Mouse (Mus musculus): ENCODE results near the gene Epn2. TPM values are rescaled to one million over a fixed set of nuclear protein-coding genes. Genes with fewer than 3 reads are reported as not detected.
A peak's percentile ranks its signal among the peaks of the same experiment; 100 is the strongest.

Epn2 gene
- total and polyA plus RNA-seq, 2 experiments from 2014 or later = 68.9 to 77.3 TPM

DNA sequence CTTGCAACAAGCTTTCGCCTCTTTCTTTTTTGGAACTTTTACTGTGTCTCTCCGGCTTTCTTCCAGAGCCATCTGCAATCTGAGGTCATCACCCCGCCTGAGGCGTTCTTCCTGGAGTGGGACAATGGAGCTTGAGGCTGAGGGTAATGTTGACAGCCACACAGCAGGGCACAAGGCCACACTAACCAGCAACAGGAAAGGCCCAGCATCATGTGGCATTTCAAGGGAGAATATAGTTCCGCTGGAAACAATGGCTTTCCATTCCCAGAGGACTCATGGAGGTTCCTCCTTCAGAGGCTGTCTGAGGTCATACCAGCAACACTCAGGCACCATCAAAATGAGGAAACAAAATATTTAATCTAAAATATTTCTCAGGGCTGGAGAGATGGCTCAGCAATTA is 45.9 kb downstream of the Epn2 start:
- H3K4me2 ChIP-seq (ENCODE audit: low read depth) = no peak overlapping the region
- ATAC-seq (no peak), DNase-seq (no peak)
- no peaks in the 10 kb centered on the region for H3K4me1 ChIP-seq (ENCODE audit: insufficient read depth)
- no peak overlapping the region for H3K4me3 ChIP-seq (ENCODE audit: low read depth, low read length)
- TF ChIP-seq CTCF (IDR thresholded peaks at IDR 0.05; ENCODE audit: low read depth) = no peak
- H3K36me3 ChIP-seq (ENCODE audit: insufficient read depth) = no peaks in the 10 kb centered on the region; the same call in 1 of the 2 replicates
- H3K27me3 ChIP-seq (ENCODE audit: insufficient read depth, low read length) = no peaks in the 10 kb centered on the region
- WGBS = 83% methylated on average over 5 of the region's 5 CpGs
- no peaks in the 10 kb centered on the region for H3K9me3 ChIP-seq (ENCODE audit: low read length)
- no peak overlapping the region for H3K27ac ChIP-seq (ENCODE audit: low read depth, low read length)
- H3K9ac ChIP-seq = no peak overlapping the region

DNA sequence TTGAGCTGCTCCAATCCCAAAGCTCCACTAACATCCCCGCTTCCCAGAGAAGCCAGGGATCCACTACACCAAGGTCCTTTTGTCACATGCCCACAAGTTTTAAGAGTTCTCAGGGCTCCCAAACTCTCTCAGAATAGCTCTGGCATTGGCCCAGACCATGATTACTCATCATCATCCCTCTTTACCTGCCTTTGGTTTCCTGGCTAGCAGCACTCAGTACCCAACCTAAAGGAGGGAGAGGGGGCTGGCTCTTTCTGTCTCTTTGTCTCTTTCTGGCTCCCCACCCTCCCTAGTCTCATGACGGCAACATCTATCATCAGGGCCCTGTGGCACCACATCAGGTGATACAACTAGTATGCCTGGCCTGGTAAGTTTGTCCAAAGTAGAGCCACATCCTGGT is 46.7 kb downstream of the Epn2 start:
- no peak overlapping the region for H3K9ac ChIP-seq
- TF ChIP-seq CTCF (IDR thresholded peaks at IDR 0.05; ENCODE audit: low read depth) = no peak
- no peak overlapping the region for H3K4me3 ChIP-seq (ENCODE audit: low read depth, low read length)
- no peaks in the 10 kb centered on the region for H3K4me1 ChIP-seq (ENCODE audit: insufficient read depth)
- H3K36me3 ChIP-seq (ENCODE audit: insufficient read depth) = no peaks in the 10 kb centered on the region; the same call in 1 of the 2 replicates
- no peaks in the 10 kb centered on the region for H3K27me3 ChIP-seq (ENCODE audit: insufficient read depth, low read length)
- DNase-seq (no peak), ATAC-seq (no peak)
- H3K27ac ChIP-seq (ENCODE audit: low read depth, low read length) = no peak overlapping the region
- no peak overlapping the region for H3K4me2 ChIP-seq (ENCODE audit: low read depth)
- H3K9me3 ChIP-seq (ENCODE audit: low read length) = no peaks in the 10 kb centered on the region
- WGBS = 89% methylated on average over 2 of the region's 2 CpGs

DNA sequence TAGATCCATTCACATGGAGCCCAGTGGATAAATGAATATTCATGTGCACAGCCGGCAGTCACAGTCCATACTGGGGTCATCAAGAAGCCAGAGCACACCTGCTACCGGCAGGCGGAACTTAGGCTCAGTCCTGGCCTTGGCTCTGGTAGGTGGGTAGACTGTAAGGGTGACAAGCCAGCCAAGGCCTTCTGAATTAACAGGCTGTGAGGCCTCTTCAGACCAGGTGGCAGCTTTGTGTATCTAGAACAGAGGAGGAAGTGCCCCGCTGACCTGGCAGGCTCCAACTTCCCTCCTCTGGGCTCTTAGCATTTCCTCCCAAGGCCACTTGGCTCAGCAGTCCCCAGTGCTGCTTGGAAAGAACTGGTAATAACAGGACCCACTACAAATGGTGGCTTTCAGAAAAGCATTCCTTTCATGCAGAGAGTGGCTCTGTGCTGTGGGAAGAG is 50.2 kb downstream of the Epn2 start:
- H3K9me3 ChIP-seq (ENCODE audit: low read length) = no peaks in the 10 kb centered on the region
- peak; percentile 86 for ATAC-seq
- no peak overlapping the region for H3K9ac ChIP-seq
- H3K4me1 ChIP-seq (ENCODE audit: insufficient read depth) = no peaks in the 10 kb centered on the region
- TF ChIP-seq CTCF (IDR thresholded peaks at IDR 0.05; ENCODE audit: low read depth) = no peak
- no peak overlapping the region for H3K4me3 ChIP-seq (ENCODE audit: low read depth, low read length)
- peak overlapping the region; percentile 24; the same call in 1 of the 2 replicates for H3K27ac ChIP-seq (ENCODE audit: low read depth, low read length)
- 33% methylated on average over 4 of the region's 4 CpGs for WGBS
- no peak overlapping the region for H3K4me2 ChIP-seq (ENCODE audit: low read depth)
- peak; percentile 35 for DNase-seq
- no peaks in the 10 kb centered on the region for H3K27me3 ChIP-seq (ENCODE audit: insufficient read depth, low read length)
- no peaks in the 10 kb centered on the region; the same call in 1 of the 2 replicates for H3K36me3 ChIP-seq (ENCODE audit: insufficient read depth)

DNA sequence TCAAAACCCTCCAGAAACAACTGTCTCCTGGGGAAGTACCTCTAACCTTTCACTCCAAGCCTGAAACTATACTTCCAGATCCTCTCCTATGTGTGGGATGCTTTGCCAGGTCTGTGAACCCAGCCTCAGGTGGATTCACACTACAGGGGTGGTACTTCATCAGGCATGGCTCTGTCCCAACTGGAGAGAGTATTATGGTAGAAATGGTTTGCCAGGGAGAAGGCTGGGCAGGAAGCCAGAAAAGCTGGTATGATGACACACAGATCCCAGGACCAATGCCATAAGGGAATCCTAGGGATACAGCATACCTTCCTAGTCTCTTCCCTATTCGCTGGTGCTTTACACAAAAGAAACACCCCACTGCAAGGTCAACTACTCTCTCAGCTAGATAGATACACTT is 52.6 kb downstream of the Epn2 start:
- WGBS = 74% methylated on average over 1 of the region's 1 CpGs
- ATAC-seq = no peak
- Histone ChIP-seq H3K4me1 (ENCODE audit: insufficient read depth) (no peaks in the 10 kb centered on the region), H3K27me3 (ENCODE audit: insufficient read depth, low read length) (no peaks in the 10 kb centered on the region), H3K4me2 (ENCODE audit: low read depth) (no peak overlapping the region), H3K36me3 (ENCODE audit: insufficient read depth) (peaks cover 9% of the 10 kb centered on the region), H3K27ac (ENCODE audit: low read depth, low read length) (no peak overlapping the region), H3K9me3 (ENCODE audit: low read length) (no peaks in the 10 kb centered on the region), H3K9ac (no peak overlapping the region), H3K4me3 (ENCODE audit: low read depth, low read length) (no peak overlapping the region)
- TF ChIP-seq CTCF (IDR thresholded peaks at IDR 0.05; ENCODE audit: low read depth) = no peak
- no peak for DNase-seq

DNA sequence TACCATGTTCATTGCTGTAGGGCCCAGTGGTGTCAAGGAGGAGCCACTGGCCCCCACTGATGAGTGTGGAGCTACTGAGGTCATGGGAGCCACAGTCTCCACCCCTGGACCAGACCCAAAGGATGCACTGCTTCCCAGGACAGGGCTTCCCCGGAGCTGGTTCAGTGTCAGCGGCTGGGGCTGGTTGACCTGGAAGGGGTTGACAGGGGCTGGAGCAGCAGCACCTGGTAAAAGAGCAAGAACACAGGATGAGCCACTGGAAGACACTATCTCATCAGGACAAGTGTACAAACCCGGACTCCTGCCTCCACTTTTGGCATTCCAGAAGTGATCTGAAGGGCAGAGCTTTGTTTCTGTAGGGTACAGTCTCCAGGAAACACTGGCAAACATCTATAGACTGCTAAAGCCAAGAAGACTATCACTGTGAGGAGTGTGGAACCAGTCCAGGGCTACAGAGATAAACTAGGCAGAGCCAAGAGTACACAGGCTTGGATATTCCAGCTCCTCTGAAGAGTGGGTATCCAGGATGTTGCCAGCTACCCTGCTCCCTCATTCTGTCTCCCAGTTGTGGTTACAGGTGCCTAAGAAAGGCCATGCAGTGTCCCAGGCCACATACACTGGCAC is 59.9 kb downstream of the Epn2 start:
- no peak overlapping the region for H3K27ac ChIP-seq (ENCODE audit: low read depth, low read length)
- no peak overlapping the region for H3K9ac ChIP-seq
- DNase-seq = no peak
- peaks cover 55% of the 10 kb centered on the region for H3K36me3 ChIP-seq (ENCODE audit: insufficient read depth)
- no peaks in the 10 kb centered on the region for H3K27me3 ChIP-seq (ENCODE audit: insufficient read depth, low read length)
- H3K9me3 ChIP-seq (ENCODE audit: low read length) = no peaks in the 10 kb centered on the region
- 96% methylated on average over 3 of the region's 3 CpGs for WGBS
- no peak overlapping the region for H3K4me3 ChIP-seq (ENCODE audit: low read depth, low read length)
- H3K4me1 ChIP-seq (ENCODE audit: insufficient read depth) = no peaks in the 10 kb centered on the region
- no peak overlapping the region for H3K4me2 ChIP-seq (ENCODE audit: low read depth)
- TF ChIP-seq CTCF (IDR thresholded peaks at IDR 0.05; ENCODE audit: low read depth) = no peak
- ATAC-seq = no peak

DNA sequence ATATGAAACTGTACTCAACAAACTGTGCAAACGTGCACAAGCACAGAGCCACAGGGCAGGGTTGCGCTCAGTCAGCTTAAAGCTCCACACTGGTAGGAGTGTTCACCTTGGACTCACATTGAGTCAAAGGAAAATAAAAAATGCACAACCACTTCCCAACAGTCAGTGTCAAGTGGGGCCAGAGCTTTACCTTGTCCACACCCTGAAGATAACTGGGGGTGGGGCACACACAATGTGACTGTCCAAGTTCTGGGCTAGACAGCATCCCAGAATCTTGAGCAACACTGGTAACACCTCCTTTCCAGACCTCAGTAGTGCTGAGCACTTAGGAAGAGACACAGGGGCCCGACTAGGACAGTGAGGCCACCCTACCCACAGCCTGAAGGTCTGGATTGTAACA is 60.6 kb downstream of the Epn2 start:
- H3K27ac ChIP-seq (ENCODE audit: low read depth, low read length) = no peak overlapping the region
- no peak overlapping the region for H3K4me2 ChIP-seq (ENCODE audit: low read depth)
- H3K4me1 ChIP-seq (ENCODE audit: insufficient read depth) = no peaks in the 10 kb centered on the region
- no peak for TF ChIP-seq CTCF (IDR thresholded peaks at IDR 0.05; ENCODE audit: low read depth)
- no peaks in the 10 kb centered on the region for H3K27me3 ChIP-seq (ENCODE audit: insufficient read depth, low read length)
- WGBS = 96% methylated on average over 3 of the region's 3 CpGs
- DNase-seq = no peak
- H3K9ac ChIP-seq = no peak overlapping the region
- H3K4me3 ChIP-seq (ENCODE audit: low read depth, low read length) = no peak overlapping the region
- ATAC-seq = no peak
- H3K9me3 ChIP-seq (ENCODE audit: low read length) = no peaks in the 10 kb centered on the region
- peaks cover 55% of the 10 kb centered on the region for H3K36me3 ChIP-seq (ENCODE audit: insufficient read depth)

DNA sequence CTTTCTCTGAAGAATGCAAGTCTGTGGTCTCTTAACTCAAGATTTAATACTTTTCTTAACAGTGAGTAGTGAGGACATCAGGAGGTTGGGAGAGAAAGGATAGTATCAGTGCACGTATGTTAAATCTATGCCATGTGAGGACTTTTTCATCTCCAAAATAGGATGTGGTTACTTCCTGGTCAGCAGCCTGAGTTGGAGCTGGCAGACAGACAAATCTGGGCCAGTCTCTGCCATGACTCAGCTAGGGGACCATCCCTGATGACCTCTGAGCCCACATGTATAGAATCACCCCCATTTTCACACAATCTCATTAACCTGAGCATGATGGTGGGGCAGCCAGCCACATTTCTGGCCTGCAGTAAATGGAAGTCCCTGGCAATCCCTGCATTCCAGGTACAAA is 61.5 kb downstream of the Epn2 start:
- no peak for ATAC-seq
- WGBS = 93% methylated on average over 1 of the region's 1 CpGs
- TF ChIP-seq CTCF (IDR thresholded peaks at IDR 0.05; ENCODE audit: low read depth) = no peak
- no peaks in the 10 kb centered on the region for H3K27me3 ChIP-seq (ENCODE audit: insufficient read depth, low read length)
- no peak overlapping the region for H3K27ac ChIP-seq (ENCODE audit: low read depth, low read length)
- H3K9ac ChIP-seq = no peak overlapping the region
- H3K9me3 ChIP-seq (ENCODE audit: low read length) = no peaks in the 10 kb centered on the region
- peaks cover 60% of the 10 kb centered on the region for H3K36me3 ChIP-seq (ENCODE audit: insufficient read depth)
- no peak for DNase-seq
- H3K4me1 ChIP-seq (ENCODE audit: insufficient read depth) = no peaks in the 10 kb centered on the region
- no peak overlapping the region for H3K4me3 ChIP-seq (ENCODE audit: low read depth, low read length)
- no peak overlapping the region for H3K4me2 ChIP-seq (ENCODE audit: low read depth)
